Mouse (Mus musculus) c-Kit-positive CD71-positive TER-119-positive erythroid progenitor cells, embryonic 14.5 days (primary cell): Measurements from ENCODE around the gene Creb3l2.

Source experiments
- DNase-seq: peaks from one replicate; pipeline ENCODE4 v3.0.0-alpha.2; 2013; ENCODE audit warnings: low spot score

Gene Creb3l2

GRCm38 (mm10) chr6:37441251-37442011 lies 515 bp downstream of the Creb3l2 start:
- peak; percentile 13 for DNase-seq

GRCm38 (mm10) chr6:37440491-37441250 lies 1.3 kb downstream of the Creb3l2 start:
- peak; percentile 10 for DNase-seq

GRCm38 (mm10) chr6:37439676-37440490 lies 2.1 kb downstream of the Creb3l2 start:
- DNase-seq = no peak

- no peak for DNase-seq
Observed at GRCm38 (mm10) chr6:37438510-37438909, 3.4 kb downstream of the Creb3l2 start.

GRCm38 (mm10) chr6:37437086-37437485 lies 4.9 kb downstream of the Creb3l2 start:
- no peak for DNase-seq

- DNase-seq = no peak
Observed at GRCm38 (mm10) chr6:37435391-37435790, 6.6 kb downstream of the Creb3l2 start.

GRCm38 (mm10) chr6:37429849-37430470 lies 12.0 kb downstream of the Creb3l2 start:
- no peak for DNase-seq

GRCm38 (mm10) chr6:37428947-37429346 lies 13.0 kb downstream of the Creb3l2 start:
- no peak for DNase-seq

- DNase-seq = no peak
Observed at GRCm38 (mm10) chr6:37428044-37428443, 13.9 kb downstream of the Creb3l2 start.

GRCm38 (mm10) chr6:37426615-37427014 lies 15.3 kb downstream of the Creb3l2 start:
- no peak for DNase-seq

GRCm38 (mm10) chr6:37425833-37426232 lies 16.1 kb downstream of the Creb3l2 start:
- DNase-seq = no peak

- DNase-seq = no peak
Observed at GRCm38 (mm10) chr6:37425075-37425474, 16.9 kb downstream of the Creb3l2 start.

- no peak for DNase-seq
Observed at GRCm38 (mm10) chr6:37424374-37424773, 17.6 kb downstream of the Creb3l2 start.

- no peak for DNase-seq
Observed at GRCm38 (mm10) chr6:37423386-37423785, 18.6 kb downstream of the Creb3l2 start.

- DNase-seq = no peak
Observed at GRCm38 (mm10) chr6:37421124-37421523, 20.8 kb downstream of the Creb3l2 start.

- no peak for DNase-seq
Observed at GRCm38 (mm10) chr6:37419445-37419941, 22.5 kb downstream of the Creb3l2 start.

- no peak for DNase-seq
Observed at GRCm38 (mm10) chr6:37418931-37419330, 23.0 kb downstream of the Creb3l2 start.

- no peak for DNase-seq
Observed at GRCm38 (mm10) chr6:37416743-37417142, 25.2 kb downstream of the Creb3l2 start.

- no peak for DNase-seq
Observed at GRCm38 (mm10) chr6:37415505-37415904, 26.4 kb downstream of the Creb3l2 start.

GRCm38 (mm10) chr6:37415034-37415433 lies 26.9 kb downstream of the Creb3l2 start:
- no peak for DNase-seq

- no peak for DNase-seq
Observed at GRCm38 (mm10) chr6:37414576-37414975, 27.4 kb downstream of the Creb3l2 start.

- no peak for DNase-seq
Observed at GRCm38 (mm10) chr6:37411696-37412095, 30.2 kb downstream of the Creb3l2 start.
